Mouse (Mus musculus) neural tube, embryonic 13.5 days (tissue): ENCODE data around the gene Fam19a1. TPM values are rescaled to one million over a fixed set of nuclear protein-coding genes. Genes with fewer than 3 reads are reported as not detected.
A peak's percentile ranks its signal among the peaks of the same experiment; 100 is the strongest.

Source experiments
- ATAC-seq: fragments of 200-750 bp; cut with Nextera tagmentation; 2 replicates; pipeline ENCODE4 v1.8.0; 2017; ENCODE audit warnings: low read depth, mild to moderate bottlenecking, moderate TSS enrichment, moderate library complexity
- H3K27ac ChIP-seq: fragments of 300-500 bp; sonication (generic); replicated peaks from 2 replicates; pipeline ENCODE4 v1.5.1; 2015; ENCODE audit warnings: moderate library complexity, mild to moderate bottlenecking, inconsistent platforms
- H3K27me3 ChIP-seq: fragments of 300-500 bp; sonication (generic); 2 replicates; pipeline ENCODE4 v1.6.1; 2015; ENCODE audit warnings: mild to moderate bottlenecking, inconsistent platforms
- H3K36me3 ChIP-seq: fragments of 300-500 bp; sonication (generic); 2 replicates; pipeline ENCODE4 v1.6.1; 2015; ENCODE audit warnings: mild to moderate bottlenecking, inconsistent platforms
- H3K4me1 ChIP-seq: fragments of 300-500 bp; sonication (generic); replicated peaks from 2 replicates; pipeline ENCODE4 v1.6.1; 2015; ENCODE audit warnings: inconsistent platforms
- H3K4me2 ChIP-seq: fragments of 300-500 bp; sonication (generic); 2 replicates; pipeline ENCODE4 v1.6.1; 2015; ENCODE audit warnings: inconsistent platforms, mild to moderate bottlenecking, moderate library complexity
- H3K4me3 ChIP-seq: fragments of 300-500 bp; sonication (generic); 2 replicates; pipeline ENCODE4 v1.5.1; 2015; ENCODE audit warnings: mild to moderate bottlenecking, inconsistent platforms
- H3K9ac ChIP-seq: fragments of 300-500 bp; sonication (generic); 2 replicates; pipeline ENCODE4 v1.6.1; 2015; ENCODE audit warnings: moderate library complexity, mild to moderate bottlenecking, inconsistent platforms
- H3K9me3 ChIP-seq: fragments of 300-500 bp; sonication (generic); 2 replicates; pipeline ENCODE4 v1.6.1; 2016; ENCODE audit warnings: inconsistent platforms
- WGBS: fragments of 180-500 bp; shearing (Covaris S2); methylation state at CpG from one replicate; pipeline ENCODE4 v1.1.7; 2015; 5-methylcytosine and 5-hydroxymethylcytosine counted together
- polyA plus RNA-seq: library from polyadenylated mRNA; unstranded; fragments of >200 nt; fragmentation: Nextera tagmentation; extraction: Ambion mirVana; gene quantifications from 2 replicates; pipeline ENCODE4 v1.2.1, GENCODE M21; 2015

Gene Fam19a1
- polyA plus RNA-seq: 21.2 and 26.0 TPM in 2 replicates

GRCm38 (mm10) chr6:96112854-96113253 is at the start of gene Fam19a1:
Gene Fam19a1, plus strand, starts transcription at chr6:96113154.
- peak within 1 kb of the TSS; percentile 58 for H3K9ac ChIP-seq
- no peak for ATAC-seq
- peak within 1 kb of the TSS; percentile 55 for H3K4me3 ChIP-seq
- H3K9me3 ChIP-seq: no peaks in the 10 kb centered on the region
- peaks cover 49% of the 10 kb centered on the region for H3K4me1 ChIP-seq
- H3K4me2 ChIP-seq: peak within 1 kb of the TSS; percentile 89
- peak within 1 kb of the TSS; percentile 49 for H3K27ac ChIP-seq
- no peaks in the 10 kb centered on the region for H3K36me3 ChIP-seq
- no peaks in the 10 kb centered on the region for H3K27me3 ChIP-seq
- WGBS: 25% methylated on average over 6 of the region's 6 CpGs

- Histone ChIP-seq H3K9me3 (no peaks in the 10 kb centered on the region), H3K4me2 (no peak overlapping the region), H3K36me3 (no peaks in the 10 kb centered on the region), H3K4me3 (no peak overlapping the region), H3K9ac (no peak overlapping the region), H3K4me1 (no peaks in the 10 kb centered on the region), H3K27me3 (no peaks in the 10 kb centered on the region), H3K27ac (no peak overlapping the region)
- 90% methylated on average over 4 of the region's 4 CpGs for whole genome bisulfite sequencing
- ATAC-seq: no peak
These were observed 41.9 kb upstream of the Fam19a1 start for GRCm38 (mm10) chr6:96071080-96071479.

DNA sequence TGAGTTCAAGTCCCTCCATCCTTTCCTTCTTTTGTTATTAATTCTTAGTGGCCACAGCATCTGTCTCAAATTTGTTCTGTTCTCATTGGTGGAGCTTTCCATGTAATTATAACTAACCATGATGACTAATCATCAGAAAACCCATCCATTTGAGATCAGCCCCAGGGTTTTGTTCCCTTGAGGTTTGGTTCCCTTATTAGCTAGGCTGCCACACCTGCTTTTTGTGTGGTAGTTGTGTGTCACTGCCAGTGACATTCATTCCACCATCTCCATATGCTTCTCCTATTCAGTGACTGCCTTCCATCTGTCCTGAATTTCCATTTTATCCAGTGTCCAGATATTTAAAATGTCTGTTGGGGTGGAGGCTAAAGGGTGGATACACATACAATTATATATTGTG is 41.4 kb upstream of the Fam19a1 start:
- H3K9me3 ChIP-seq: no peaks in the 10 kb centered on the region
- H3K4me2 ChIP-seq: no peak overlapping the region
- no peaks in the 10 kb centered on the region for H3K4me1 ChIP-seq
- H3K27me3 ChIP-seq: no peaks in the 10 kb centered on the region
- no peak overlapping the region for H3K9ac ChIP-seq
- H3K4me3 ChIP-seq: no peak overlapping the region
- no peak overlapping the region for H3K27ac ChIP-seq
- no peak for ATAC-seq
- H3K36me3 ChIP-seq: no peaks in the 10 kb centered on the region

DNA sequence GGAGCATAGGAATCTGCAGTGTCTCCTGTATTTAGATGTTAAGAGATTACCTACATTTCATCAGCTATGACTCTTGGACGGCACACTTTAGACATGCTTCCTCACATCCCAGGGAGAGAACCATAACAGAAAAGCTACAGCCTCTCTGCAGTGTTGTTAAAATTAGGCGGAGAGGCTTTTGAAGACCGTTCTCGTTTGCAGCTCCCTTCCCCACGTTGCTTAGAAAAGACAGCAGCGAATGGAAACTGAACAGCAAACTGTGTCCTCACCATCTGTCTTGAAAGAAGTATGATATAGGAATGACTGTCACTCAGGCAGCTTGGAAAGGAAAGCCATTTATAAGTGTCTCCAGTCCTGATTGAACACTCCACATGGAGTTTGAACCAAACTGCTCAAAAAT is 23.0 kb upstream of the Fam19a1 start:
- no peak overlapping the region for H3K4me3 ChIP-seq
- ATAC-seq: no peak
- H3K4me1 ChIP-seq: no peaks in the 10 kb centered on the region

GRCm38 (mm10) chr6:96093716-96094115 is 19.2 kb upstream of the Fam19a1 start:
- WGBS: 89% methylated on average over 1 of the region's 1 CpGs
- Histone ChIP-seq H3K4me2 (no peak overlapping the region), H3K27me3 (no peaks in the 10 kb centered on the region), H3K9me3 (no peaks in the 10 kb centered on the region), H3K27ac (no peak overlapping the region), H3K9ac (no peak overlapping the region), H3K4me1 (no peaks in the 10 kb centered on the region), H3K4me3 (no peak overlapping the region), H3K36me3 (no peaks in the 10 kb centered on the region)
- no peak for ATAC-seq

More for the DNA sequence above, 23.0 kb upstream of the Fam19a1 start:
- 90% methylated on average over 6 of the region's 6 CpGs for WGBS
- no peak overlapping the region for H3K9ac ChIP-seq
- no peak overlapping the region for H3K27ac ChIP-seq
- H3K9me3 ChIP-seq: no peaks in the 10 kb centered on the region
- H3K4me2 ChIP-seq: no peak overlapping the region
- H3K27me3 ChIP-seq: no peaks in the 10 kb centered on the region
- no peaks in the 10 kb centered on the region for H3K36me3 ChIP-seq

DNA sequence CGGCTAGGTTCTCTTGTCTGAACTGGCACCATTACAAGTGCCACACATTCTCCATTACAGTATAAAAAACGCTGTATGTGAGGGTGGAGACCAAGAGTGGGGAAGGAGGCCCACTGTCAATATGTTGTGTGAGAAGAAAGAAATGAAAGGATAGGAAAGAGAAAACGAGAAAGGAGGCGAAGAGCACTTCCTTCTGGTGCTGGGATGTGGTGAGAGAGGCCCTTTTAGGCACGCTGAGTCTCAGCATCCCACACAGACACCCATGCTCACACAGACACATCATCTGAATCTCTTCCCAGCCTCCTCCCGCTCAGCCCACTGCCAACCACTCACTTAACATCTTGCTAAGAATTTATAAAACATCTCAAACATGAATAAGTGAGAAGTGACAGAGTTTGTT is 14.7 kb upstream of the Fam19a1 start:
- 87% methylated on average over 6 of the region's 6 CpGs for WGBS
- no peaks in the 10 kb centered on the region for H3K9me3 ChIP-seq
- H3K4me2 ChIP-seq: no peak overlapping the region
- no peaks in the 10 kb centered on the region for H3K36me3 ChIP-seq
- H3K4me1 ChIP-seq: no peaks in the 10 kb centered on the region
- no peak overlapping the region for H3K9ac ChIP-seq
- H3K4me3 ChIP-seq: no peak overlapping the region
- no peaks in the 10 kb centered on the region for H3K27me3 ChIP-seq
- H3K27ac ChIP-seq: no peak overlapping the region
- no peak for ATAC-seq

DNA sequence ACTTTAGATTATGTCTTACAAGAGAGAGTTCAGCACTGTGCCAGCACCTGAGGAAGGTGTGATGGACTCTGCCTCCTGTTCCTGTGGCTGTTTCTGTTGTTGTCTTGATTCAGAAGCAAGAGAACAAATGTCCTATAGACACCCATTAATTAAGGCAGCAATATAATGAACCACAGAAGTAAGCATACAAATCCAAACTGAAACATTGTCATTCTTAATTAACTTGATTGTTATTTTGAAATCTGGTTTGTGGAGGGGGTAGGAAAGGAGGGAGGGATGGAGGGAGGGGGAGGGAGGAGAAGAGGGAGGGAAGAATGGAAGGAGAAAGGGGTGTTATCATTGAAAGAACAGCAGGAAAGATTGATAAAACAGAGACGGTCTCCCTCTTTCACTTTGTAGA is 1.3 kb upstream of the Fam19a1 start:
- H3K4me2 ChIP-seq: no peak overlapping the region
- H3K27ac ChIP-seq: no peak overlapping the region
- no peak overlapping the region for H3K4me3 ChIP-seq
- no peaks in the 10 kb centered on the region for H3K9me3 ChIP-seq
- WGBS: 68% methylated on average over 1 of the region's 1 CpGs
- peaks cover 40% of the 10 kb centered on the region for H3K4me1 ChIP-seq
- no peak overlapping the region for H3K9ac ChIP-seq
- ATAC-seq: no peak
- no peaks in the 10 kb centered on the region for H3K27me3 ChIP-seq
- no peaks in the 10 kb centered on the region for H3K36me3 ChIP-seq

- Histone ChIP-seq H3K4me3 (peak overlapping the region; percentile 55), H3K9ac (peak overlapping the region; percentile 56; the same call in 1 of the 2 replicates), H3K27me3 (no peaks in the 10 kb centered on the region), H3K4me1 (peaks cover 55% of the 10 kb centered on the region), H3K27ac (peak overlapping the region; percentile 49), H3K9me3 (no peaks in the 10 kb centered on the region), H3K4me2 (peak overlapping the region; percentile 89), H3K36me3 (no peaks in the 10 kb centered on the region)
- no peak for ATAC-seq
- WGBS: 10% methylated on average over 1 of the region's 1 CpGs
These were observed 1.2 kb downstream of the Fam19a1 start for GRCm38 (mm10) chr6:96114151-96114550.

DNA sequence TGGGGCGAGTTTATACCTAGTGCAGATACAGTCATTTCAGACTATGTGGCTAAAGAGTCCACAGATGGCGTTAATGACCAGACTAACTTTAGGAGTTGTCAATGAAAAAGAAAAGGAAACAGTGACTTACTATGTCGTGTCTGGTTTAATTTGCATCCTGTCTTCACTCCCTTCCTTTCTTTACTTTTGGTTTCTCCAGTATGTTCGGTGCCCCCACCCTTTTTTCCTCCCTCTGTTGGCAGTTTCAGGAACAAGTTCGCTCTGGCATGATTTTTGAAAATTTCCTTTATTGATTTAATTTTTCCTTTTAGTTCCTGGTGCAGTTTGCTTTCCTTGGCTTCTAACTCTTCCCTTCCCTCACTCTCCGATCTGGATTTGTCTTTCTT is 3.2 kb downstream of the Fam19a1 start:
- Histone ChIP-seq H3K9ac (peak overlapping the region; percentile 78), H3K27ac (peak overlapping the region; percentile 68; the same call in 1 of the 2 replicates), H3K4me1 (peaks cover 61% of the 10 kb centered on the region), H3K36me3 (no peaks in the 10 kb centered on the region), H3K4me3 (peak overlapping the region; percentile 55), H3K4me2 (peak overlapping the region; percentile 89), H3K27me3 (no peaks in the 10 kb centered on the region), H3K9me3 (no peaks in the 10 kb centered on the region)
- no peak for ATAC-seq
- 17% methylated on average over 6 of the region's 6 CpGs for WGBS

- H3K27ac ChIP-seq: peak overlapping the region; percentile 68
- no peaks in the 10 kb centered on the region for H3K9me3 ChIP-seq
- H3K4me1 ChIP-seq: peaks cover 61% of the 10 kb centered on the region
- peak overlapping the region; percentile 78 for H3K9ac ChIP-seq
- H3K36me3 ChIP-seq: no peaks in the 10 kb centered on the region
- H3K4me2 ChIP-seq: peak overlapping the region; percentile 89
- ATAC-seq: peak; percentile 70
- peak overlapping the region; percentile 55 for H3K4me3 ChIP-seq
- under 1% methylated on average over 32 of the region's 32 CpGs for WGBS
- no peaks in the 10 kb centered on the region for H3K27me3 ChIP-seq
These were observed 3.7 kb downstream of the Fam19a1 start for GRCm38 (mm10) chr6:96116534-96117272.

DNA sequence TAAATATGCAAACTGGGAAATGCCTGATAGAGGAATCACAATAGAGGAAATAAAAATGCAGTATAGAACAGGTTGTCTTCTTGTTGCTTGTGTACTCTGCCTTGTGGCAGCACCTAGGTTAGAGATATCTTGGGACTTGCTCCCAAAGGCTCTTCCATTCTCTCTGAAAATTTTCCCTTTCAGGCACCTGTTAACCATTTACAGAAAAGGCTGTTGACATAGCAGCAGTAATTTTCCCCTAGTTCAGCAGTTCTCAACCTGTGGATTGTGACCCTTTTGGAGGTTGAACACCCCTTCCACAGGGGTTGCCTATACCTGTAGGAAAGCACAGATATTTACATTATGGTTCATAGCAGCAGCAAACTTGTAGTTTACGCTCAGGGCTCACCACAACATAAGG is 30.4 kb downstream of the Fam19a1 start:
- Histone ChIP-seq H3K27ac (no peak overlapping the region), H3K36me3 (no peaks in the 10 kb centered on the region), H3K4me1 (no peaks in the 10 kb centered on the region), H3K9me3 (no peaks in the 10 kb centered on the region), H3K4me3 (no peak overlapping the region), H3K4me2 (no peak overlapping the region), H3K27me3 (no peaks in the 10 kb centered on the region), H3K9ac (no peak overlapping the region)
- ATAC-seq: no peak
- 98% methylated on average over 1 of the region's 1 CpGs for WGBS

- no peaks in the 10 kb centered on the region for H3K36me3 ChIP-seq
- H3K4me2 ChIP-seq: no peak overlapping the region
- H3K4me1 ChIP-seq: no peaks in the 10 kb centered on the region
- no peaks in the 10 kb centered on the region for H3K9me3 ChIP-seq
- WGBS: 90% methylated on average over 13 of the region's 13 CpGs
- H3K9ac ChIP-seq: no peak overlapping the region
- H3K4me3 ChIP-seq: no peak overlapping the region
- no peak for ATAC-seq
- H3K27me3 ChIP-seq: no peaks in the 10 kb centered on the region
- H3K27ac ChIP-seq: no peak overlapping the region
These were observed 52.4 kb downstream of the Fam19a1 start for GRCm38 (mm10) chr6:96165403-96165802.

- H3K36me3 ChIP-seq: no peaks in the 10 kb centered on the region
- 89% methylated on average over 18 of the region's 18 CpGs for WGBS
These were observed 52.9 kb downstream of the Fam19a1 start, which contains the start of gene 1700123L14Rik for GRCm38 (mm10) chr6:96165818-96166379. Gene 1700123L14Rik, minus strand, starts transcription at chr6:96166243.

More at GRCm38 (mm10) chr6:96165818-96166379, 52.9 kb downstream of the Fam19a1 start, which contains the start of gene 1700123L14Rik:
- Histone ChIP-seq H3K27me3 (no peaks in the 10 kb centered on the region), H3K4me2 (no peak within 1 kb of the TSS), H3K4me1 (no peaks in the 10 kb centered on the region), H3K9me3 (no peaks in the 10 kb centered on the region), H3K9ac (no peak within 1 kb of the TSS), H3K27ac (no peak within 1 kb of the TSS), H3K4me3 (no peak within 1 kb of the TSS)
- ATAC-seq: no peak
